Mouse (Mus musculus) stomach, embryonic 15.5 days (tissue): Measurements from ENCODE around the gene Nr1d2. TPM values are rescaled to one million over a fixed set of nuclear protein-coding genes. Genes with fewer than 3 reads are reported as not detected.
A peak's percentile ranks its signal among the peaks of the same experiment; 100 is the strongest.
"Not testable (repeated sequence)": the region's sequence is repeated elsewhere in the genome, so short reads cannot be mapped to it uniquely, and the experiment has no call there.

ENCODE experiments used
- ATAC-seq: fragments of 200-750 bp; cut with Nextera tagmentation; 2 replicates; pipeline ENCODE4 v1.8.0; 2017; ENCODE audit warnings: low read depth, moderate number of reproducible peaks, moderate TSS enrichment; ENCODE audit not compliant: insufficient read depth, low FRiP score
- H3K27ac ChIP-seq: fragments of 300-500 bp; sonication (generic); 2 replicates; pipeline ENCODE4 v1.5.1; 2015; ENCODE audit warnings: mild to moderate bottlenecking, inconsistent platforms
- H3K27me3 ChIP-seq: fragments of 300-500 bp; sonication (generic); replicated peaks from 2 replicates; pipeline ENCODE4 v1.6.1; 2015; ENCODE audit warnings: inconsistent platforms
- H3K36me3 ChIP-seq: fragments of 300-500 bp; sonication (generic); 2 replicates; pipeline ENCODE4 v1.6.1; 2015; ENCODE audit warnings: inconsistent platforms
- H3K4me1 ChIP-seq: fragments of 300-500 bp; sonication (generic); 2 replicates; pipeline ENCODE4 v1.6.1; 2015; ENCODE audit warnings: inconsistent platforms
- H3K4me2 ChIP-seq: fragments of 300-500 bp; sonication (generic); 2 replicates; pipeline ENCODE4 v1.6.1; 2015; ENCODE audit warnings: mild to moderate bottlenecking, inconsistent platforms
- H3K4me3 ChIP-seq: fragments of 300-500 bp; sonication (generic); replicated peaks from 2 replicates; pipeline ENCODE4 v1.5.1; 2015; ENCODE audit warnings: inconsistent platforms
- H3K9ac ChIP-seq: fragments of 300-500 bp; sonication (generic); 2 replicates; pipeline ENCODE4 v1.6.1; 2015; ENCODE audit warnings: inconsistent platforms
- H3K9me3 ChIP-seq: fragments of 300-500 bp; sonication (generic); 2 replicates; pipeline ENCODE4 v1.6.1; 2016; ENCODE audit warnings: inconsistent platforms
- WGBS: fragments of 180-500 bp; shearing (Covaris S2); methylation state at CpG from one replicate; pipeline ENCODE4 v1.1.7; 2015; 5-methylcytosine and 5-hydroxymethylcytosine counted together
- polyA plus RNA-seq: library from polyadenylated mRNA; unstranded; fragments of >200 nt; fragmentation: Nextera tagmentation; extraction: Ambion mirVana; gene quantifications from 2 replicates; pipeline ENCODE4 v1.2.1, GENCODE M21; 2015

Nr1d2 gene
- 6.7 and 8.2 TPM in 2 replicates for polyA plus RNA-seq

GRCm38 (mm10) chr14:18238750-18239731 lies at the start of gene Nr1d2:
TSS of gene Nr1d2 (minus strand) at chr14:18239127.
- peak; percentile 93 for ATAC-seq
- peak within 1 kb of the TSS; percentile 60; the same call in 1 of the 2 replicates for H3K9ac ChIP-seq
- WGBS = under 1% methylated on average over 58 of the region's 66 CpGs
- 0 out of 2 replicates have a peak, but pooled peaks cover 6% of the 10 kb centered on the region for H3K4me1 ChIP-seq
- H3K27me3 ChIP-seq = no peaks in the 10 kb centered on the region
- no peaks in the 10 kb centered on the region for H3K36me3 ChIP-seq
- peak within 1 kb of the TSS; percentile 77 for H3K4me2 ChIP-seq
- no peaks in the 10 kb centered on the region for H3K9me3 ChIP-seq
- H3K4me3 ChIP-seq = peak within 1 kb of the TSS; percentile 72
- H3K27ac ChIP-seq = peak within 1 kb of the TSS; percentile 86

GRCm38 (mm10) chr14:18287391-18287790 lies 48.5 kb upstream of the Nr1d2 start:
- 70% methylated on average over 2 of the region's 2 CpGs for WGBS
- Histone ChIP-seq H3K36me3 (no peaks in the 10 kb centered on the region; the same call in 1 of the 2 replicates), H3K9me3 (no peaks in the 10 kb centered on the region), H3K4me3 (no peak overlapping the region), H3K4me1 (no peaks in the 10 kb centered on the region), H3K9ac (no peak overlapping the region), H3K27ac (no peak overlapping the region), H3K27me3 (no peaks in the 10 kb centered on the region), H3K4me2 (no peak overlapping the region)
- no peak for ATAC-seq

- 84% methylated on average over 2 of the region's 2 CpGs for WGBS
- no peak for ATAC-seq
- no peak overlapping the region for H3K9ac ChIP-seq
These were observed 47.5 kb upstream of the Nr1d2 start for GRCm38 (mm10) chr14:18286441-18286840.

GRCm38 (mm10) chr14:18285476-18285875 lies 46.5 kb upstream of the Nr1d2 start:
- H3K4me3 ChIP-seq = no peak overlapping the region
- no peaks in the 10 kb centered on the region for H3K27me3 ChIP-seq
- ATAC-seq = no peak
- 78% methylated on average over 3 of the region's 3 CpGs for WGBS
- no peak overlapping the region for H3K27ac ChIP-seq
- H3K36me3 ChIP-seq = no peaks in the 10 kb centered on the region; the same call in 1 of the 2 replicates
- no peak overlapping the region for H3K4me2 ChIP-seq
- H3K9ac ChIP-seq = no peak overlapping the region
- H3K4me1 ChIP-seq = no peaks in the 10 kb centered on the region
- no peaks in the 10 kb centered on the region for H3K9me3 ChIP-seq

More at GRCm38 (mm10) chr14:18286441-18286840, 47.5 kb upstream of the Nr1d2 start:
- H3K4me2 ChIP-seq = no peak overlapping the region
- no peaks in the 10 kb centered on the region for H3K27me3 ChIP-seq
- H3K4me1 ChIP-seq = no peaks in the 10 kb centered on the region
- no peaks in the 10 kb centered on the region; the same call in 1 of the 2 replicates for H3K36me3 ChIP-seq
- H3K27ac ChIP-seq = no peak overlapping the region
- no peaks in the 10 kb centered on the region for H3K9me3 ChIP-seq
- no peak overlapping the region for H3K4me3 ChIP-seq

GRCm38 (mm10) chr14:18284581-18284980 lies 45.7 kb upstream of the Nr1d2 start:
- Histone ChIP-seq H3K36me3 (peaks cover 4% of the 10 kb centered on the region), H3K9ac (no peak overlapping the region), H3K9me3 (no peaks in the 10 kb centered on the region), H3K4me2 (no peak overlapping the region), H3K27me3 (no peaks in the 10 kb centered on the region), H3K4me1 (no peaks in the 10 kb centered on the region), H3K4me3 (no peak overlapping the region), H3K27ac (no peak overlapping the region)
- WGBS = 75% methylated on average over 2 of the region's 2 CpGs
- ATAC-seq = no peak

- H3K27ac ChIP-seq = no peak overlapping the region
- no peak overlapping the region for H3K4me3 ChIP-seq
- H3K4me2 ChIP-seq = no peak overlapping the region
- 88% methylated on average over 5 of the region's 5 CpGs for WGBS
- no peak for ATAC-seq
- no peak overlapping the region for H3K9ac ChIP-seq
- peaks cover 20% of the 10 kb centered on the region for H3K36me3 ChIP-seq
- H3K4me1 ChIP-seq = no peaks in the 10 kb centered on the region
- H3K27me3 ChIP-seq = no peaks in the 10 kb centered on the region
- H3K9me3 ChIP-seq = no peaks in the 10 kb centered on the region
These were observed 41.4 kb upstream of the Nr1d2 start for GRCm38 (mm10) chr14:18280375-18280774.

- no peak overlapping the region for H3K4me3 ChIP-seq
- H3K36me3 ChIP-seq = peaks cover 15% of the 10 kb centered on the region
- no peak overlapping the region for H3K27ac ChIP-seq
- ATAC-seq = no peak
- H3K9me3 ChIP-seq = no peaks in the 10 kb centered on the region
- 89% methylated on average over 1 of the region's 1 CpGs for WGBS
- no peak overlapping the region for H3K9ac ChIP-seq
- H3K4me2 ChIP-seq = no peak overlapping the region
- H3K4me1 ChIP-seq = no peaks in the 10 kb centered on the region
- no peaks in the 10 kb centered on the region for H3K27me3 ChIP-seq
These were observed 35.6 kb upstream of the Nr1d2 start for GRCm38 (mm10) chr14:18274526-18274925.

GRCm38 (mm10) chr14:18271666-18272065 lies 32.7 kb upstream of the Nr1d2 start:
- no peak overlapping the region; the same call in 1 of the 2 replicates for H3K27ac ChIP-seq
- no peak for ATAC-seq
- H3K36me3 ChIP-seq = peaks cover 11% of the 10 kb centered on the region; the same call in 1 of the 2 replicates
- H3K9ac ChIP-seq = no peak overlapping the region
- H3K9me3 ChIP-seq = no peaks in the 10 kb centered on the region
- H3K27me3 ChIP-seq = no peaks in the 10 kb centered on the region
- WGBS = 4% methylated on average over 7 of the region's 7 CpGs
- H3K4me3 ChIP-seq = peak overlapping the region; percentile 87
- H3K4me2 ChIP-seq = peak overlapping the region; percentile 59
- H3K4me1 ChIP-seq = no peaks in the 10 kb centered on the region

GRCm38 (mm10) chr14:18270529-18271441 lies 31.9 kb upstream of the Nr1d2 start, which contains the start of the genes Nkiras1 and Rpl15:
TSS of gene Nkiras1 (plus strand) at chr14:18271136.
TSS of gene Rpl15 (minus strand) at chr14:18271391.
- Histone ChIP-seq H3K27ac (peak within 1 kb of the TSS; percentile 77), H3K4me3 (peak within 1 kb of the TSS; percentile 87), H3K4me2 (peak within 1 kb of the TSS; percentile 62), H3K9me3 (no peaks in the 10 kb centered on the region), H3K4me1 (no peaks in the 10 kb centered on the region), H3K9ac (peak within 1 kb of the TSS; percentile 77), H3K36me3 (peaks cover 11% of the 10 kb centered on the region; the same call in 1 of the 2 replicates), H3K27me3 (no peaks in the 10 kb centered on the region)
- WGBS = under 1% methylated on average over 78 of the region's 78 CpGs
- peak; percentile 100 for ATAC-seq

GRCm38 (mm10) chr14:18269947-18270528 lies 31.1 kb upstream of the Nr1d2 start:
- not testable (repeated sequence) for ATAC-seq, H3K4me1 ChIP-seq, H3K9me3 ChIP-seq, H3K27me3 ChIP-seq
- Histone ChIP-seq H3K9ac (peak overlapping the region; percentile 77), H3K36me3 (peaks cover 11% of the 10 kb centered on the region; the same call in 1 of the 2 replicates), H3K4me3 (peak overlapping the region; percentile 87), H3K4me2 (peak overlapping the region; percentile 62), H3K27ac (peak overlapping the region; percentile 77)
- WGBS = 0% methylated on average over 24 of the region's 24 CpGs

- H3K9ac ChIP-seq = no peak overlapping the region
- H3K36me3 ChIP-seq = peaks cover 9% of the 10 kb centered on the region; the same call in 1 of the 2 replicates
- no peak; the same call in 1 of the 2 replicates for ATAC-seq
- no peak overlapping the region for H3K4me2 ChIP-seq
- no peaks in the 10 kb centered on the region for H3K4me1 ChIP-seq
- H3K9me3 ChIP-seq = no peaks in the 10 kb centered on the region
- WGBS = 38% methylated on average over 4 of the region's 4 CpGs
- H3K4me3 ChIP-seq = no peak overlapping the region
- H3K27me3 ChIP-seq = no peaks in the 10 kb centered on the region
- no peak overlapping the region for H3K27ac ChIP-seq
These were observed 24.5 kb upstream of the Nr1d2 start for GRCm38 (mm10) chr14:18263427-18263826.
